Mouse (Mus musculus) frontal cortex, postnatal 10 days (tissue): ENCODE measurements at regions not wholly inside any gene's neighbourhood (a gene's known extent, or its start where the extent isn't known, plus 50 kb on each side); places are given as distances from the start of the nearest gene placed in this dataset.
A peak's percentile ranks its signal among the peaks of the same experiment; 100 is the strongest.
"Not testable (repeated sequence)": the region's sequence is repeated elsewhere in the genome, so short reads cannot be mapped to it uniquely, and the experiment has no call there.

Source experiments
- DNase-seq, 2 experiments: peaks; one replicate each; pipeline ENCODE4 v3.0.0; 2022; ENCODE audit warnings: low spot score in 2 of 2, mixed read lengths in 1 of 2

DNA sequence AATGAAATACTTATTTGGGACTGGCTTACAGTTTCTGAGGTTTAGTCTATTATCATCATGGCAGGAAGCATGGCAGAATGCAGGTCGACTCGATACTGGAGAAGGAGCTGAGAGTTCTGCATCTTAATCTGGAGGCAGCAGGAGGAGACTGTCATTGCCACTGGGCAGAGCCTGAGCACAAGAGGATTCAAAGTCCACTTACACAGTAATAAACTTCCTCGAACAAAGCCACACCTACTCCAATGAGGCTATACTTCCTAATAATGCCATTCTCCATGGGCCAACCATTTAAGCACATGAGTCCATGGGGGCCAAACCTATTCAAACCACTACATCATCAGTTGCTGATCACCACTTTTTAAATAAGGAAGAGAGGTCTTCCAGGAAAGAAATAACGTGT is 393.5 kb downstream of the Gja1 start:
- no peak for DNase-seq

DNA sequence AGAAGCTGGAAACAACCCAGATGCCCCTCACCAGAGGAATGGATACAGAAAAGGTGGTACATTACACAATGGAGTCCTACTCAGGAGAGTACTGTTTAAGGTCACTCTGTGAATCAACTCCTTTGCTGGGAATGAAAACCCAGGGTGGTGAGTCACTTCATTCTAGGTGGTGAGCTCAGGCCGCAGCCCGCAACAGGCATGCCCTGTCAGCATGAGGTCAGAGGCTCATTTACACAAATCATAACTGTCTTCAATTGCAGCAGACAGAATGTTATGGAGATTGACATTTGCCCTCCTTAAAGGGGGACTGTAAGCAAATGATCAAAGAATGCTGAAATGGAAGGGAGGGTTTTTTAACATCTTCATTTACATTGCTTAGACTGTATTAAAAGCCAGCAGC is 405.1 kb downstream of the Gja1 start:
- no peak for DNase-seq

DNA sequence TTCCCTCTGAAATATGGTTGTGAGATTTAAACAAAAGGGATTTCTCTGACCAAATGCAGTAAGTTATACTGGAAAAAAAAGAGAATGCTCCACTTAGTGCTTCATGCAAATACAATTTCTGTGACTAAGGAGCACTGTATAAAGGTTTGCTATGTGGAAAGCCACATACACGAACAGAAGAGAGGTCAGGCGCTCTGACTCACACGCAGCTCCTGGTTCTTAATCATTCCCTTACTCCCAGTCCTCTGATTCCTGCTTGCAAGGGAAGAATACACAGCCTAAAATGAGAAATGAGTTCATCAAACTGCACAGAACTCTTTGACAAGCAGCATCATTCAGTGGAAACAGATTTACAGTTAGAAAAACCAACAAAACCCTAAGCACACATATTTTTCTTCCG is 406.8 kb downstream of the Gja1 start:
- no peak for DNase-seq

DNA sequence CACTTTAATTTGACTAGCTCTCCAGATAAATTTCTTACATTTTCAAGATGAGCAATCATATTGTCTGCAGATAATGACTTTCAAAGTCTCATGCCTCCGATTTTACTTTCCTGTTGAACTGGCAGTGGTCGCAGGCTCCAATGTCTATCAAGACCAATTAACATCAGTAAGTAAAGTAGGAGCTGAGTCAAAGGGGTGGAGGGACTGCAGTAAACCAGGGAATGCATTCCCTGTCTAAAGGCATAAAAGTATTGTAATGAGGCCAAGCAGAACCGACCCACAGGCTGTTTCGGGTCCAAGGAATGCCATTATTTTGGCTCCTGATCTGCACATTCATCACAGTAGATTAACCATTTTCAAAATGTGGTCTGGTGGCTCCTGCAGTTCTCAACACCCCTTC is 411.0 kb downstream of the Gja1 start:
- no peak for DNase-seq

DNA sequence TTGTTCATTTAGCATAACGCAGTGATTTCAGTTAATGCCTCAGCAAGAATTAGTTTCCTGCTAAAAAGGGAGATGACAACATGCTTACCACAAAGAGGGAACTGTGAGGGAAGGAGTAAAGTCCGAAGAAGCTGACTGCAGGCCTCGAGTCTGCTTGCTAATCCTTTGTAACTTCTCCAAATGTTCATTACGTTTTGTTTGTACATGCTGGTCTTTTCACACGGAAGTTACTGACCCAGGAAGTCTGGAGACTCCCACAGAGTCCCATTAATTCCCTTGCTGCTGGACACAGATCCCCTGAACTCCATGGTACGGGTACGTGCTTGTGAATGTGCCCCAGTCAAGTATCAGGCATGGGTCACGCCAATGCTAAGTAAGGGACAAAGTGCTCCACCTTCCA is 415.9 kb downstream of the Gja1 start:
- no peak for DNase-seq

DNA sequence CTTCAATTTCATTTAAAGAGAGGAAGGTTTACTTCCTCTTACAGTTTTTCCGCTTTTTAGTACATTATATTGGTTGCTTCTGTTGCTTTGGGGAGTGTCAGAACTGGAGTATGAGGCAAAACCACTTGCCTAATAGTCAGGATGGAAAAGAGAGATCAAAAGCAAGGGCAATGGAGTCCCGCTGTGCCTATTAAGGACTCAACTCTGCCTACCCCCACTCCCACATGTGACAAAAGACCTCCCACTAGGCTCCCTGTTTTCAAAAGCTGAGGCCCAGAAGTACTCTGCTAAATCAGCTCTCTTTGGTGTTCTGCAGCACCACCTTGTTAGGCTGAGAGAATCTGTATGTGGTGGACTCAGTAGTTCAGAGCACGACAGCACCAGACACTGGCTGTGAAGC is 418.3 kb downstream of the Gja1 start:
- DNase-seq = no peak

DNA sequence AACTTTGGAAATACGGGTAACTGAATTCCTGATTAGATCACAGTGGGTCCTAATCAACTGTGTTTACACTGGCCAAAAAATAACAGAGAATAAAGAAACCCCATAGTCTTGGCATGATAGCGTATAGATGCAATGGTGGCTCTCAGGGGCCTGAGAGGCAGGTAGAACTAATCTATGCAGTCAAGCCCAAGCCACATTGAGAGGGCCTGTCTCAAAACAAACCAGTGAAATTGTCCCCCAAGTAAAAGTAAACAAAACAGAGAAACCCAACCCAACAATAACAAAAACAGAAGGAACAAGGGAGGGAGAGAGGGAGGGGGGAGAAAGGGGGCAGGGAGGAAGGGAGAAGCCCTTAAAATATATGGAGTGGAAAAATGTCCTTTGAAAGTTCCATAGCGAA is 422.2 kb downstream of the Gja1 start:
- no peak for DNase-seq

DNA sequence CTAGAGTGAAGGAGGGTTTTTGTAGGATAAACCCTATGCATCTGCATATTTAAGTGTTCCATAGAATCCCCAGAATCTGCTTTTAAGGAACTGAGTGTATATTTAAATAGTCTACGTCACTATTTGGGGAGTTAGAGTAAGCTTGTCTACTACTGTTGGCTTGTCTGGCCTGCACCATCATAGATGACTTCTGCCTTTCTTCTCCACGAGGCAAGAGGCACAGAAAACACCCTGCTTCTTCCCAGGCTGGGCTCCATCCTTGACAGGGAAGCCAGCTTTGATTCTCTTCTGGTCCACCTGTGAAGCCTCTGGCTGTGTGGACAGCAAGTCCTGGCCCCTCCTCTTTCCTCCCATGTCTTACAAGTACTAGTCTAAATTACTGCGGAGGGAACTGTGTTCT is 422.6 kb downstream of the Gja1 start:
- no peak for DNase-seq

DNA sequence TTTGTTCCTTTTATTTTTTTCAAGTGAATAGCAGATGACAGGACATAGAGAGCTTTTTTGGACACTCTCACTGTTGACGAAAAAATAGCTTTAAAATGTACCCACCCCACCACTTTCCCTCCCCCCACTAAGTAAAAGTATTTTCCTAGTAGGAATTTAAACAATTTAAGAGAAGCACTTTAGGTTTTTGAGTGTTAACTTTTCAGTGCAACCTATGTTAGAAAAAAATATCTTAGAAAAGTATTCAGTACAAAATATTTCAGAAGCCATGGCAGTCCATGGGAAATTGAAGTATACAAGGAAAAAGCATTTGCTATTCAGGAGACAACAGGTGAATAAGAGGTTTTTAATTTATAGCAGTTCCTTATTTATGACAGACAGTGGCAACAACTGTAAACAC is 431.9 kb downstream of the Gja1 start:
- no peak for DNase-seq

DNA sequence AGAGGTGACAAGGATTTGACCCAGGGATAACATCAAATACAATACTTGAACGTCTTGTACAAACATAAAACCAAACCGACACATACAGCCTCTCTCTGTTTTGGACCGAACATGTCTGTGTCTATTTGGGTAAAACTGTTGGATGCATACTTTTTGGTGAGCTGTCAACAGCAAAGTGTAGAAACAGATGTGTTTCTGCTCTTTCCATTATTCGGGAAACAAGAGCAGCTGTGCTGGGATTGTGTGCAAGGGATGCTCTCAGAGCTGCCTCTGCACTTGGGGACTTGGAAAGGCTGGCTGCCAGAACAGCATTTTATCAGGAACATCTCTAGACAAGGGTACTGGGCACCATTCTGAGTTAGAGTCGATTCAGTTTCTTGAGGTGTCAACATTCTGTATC is 445.0 kb downstream of the Gja1 start:
- DNase-seq = no peak

DNA sequence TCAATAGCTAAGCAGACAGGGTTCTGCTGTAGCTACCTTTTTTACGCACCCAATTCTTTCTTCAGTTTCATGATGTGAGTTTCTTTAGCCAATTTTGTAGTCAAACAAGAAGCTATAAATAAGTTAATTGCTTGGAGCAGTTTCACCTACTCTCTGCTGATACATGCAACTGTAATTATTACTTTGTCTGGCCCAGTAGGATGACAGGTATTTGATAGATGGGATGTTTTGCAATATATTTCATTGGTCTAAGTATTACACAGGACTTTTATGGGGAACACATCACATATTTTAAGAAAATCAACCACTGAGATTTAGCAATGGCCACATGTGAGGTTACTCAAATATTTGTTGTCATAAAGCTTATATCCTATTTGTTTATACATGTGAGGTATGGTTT is 454.2 kb downstream of the Gja1 start:
- DNase-seq = no peak

DNA sequence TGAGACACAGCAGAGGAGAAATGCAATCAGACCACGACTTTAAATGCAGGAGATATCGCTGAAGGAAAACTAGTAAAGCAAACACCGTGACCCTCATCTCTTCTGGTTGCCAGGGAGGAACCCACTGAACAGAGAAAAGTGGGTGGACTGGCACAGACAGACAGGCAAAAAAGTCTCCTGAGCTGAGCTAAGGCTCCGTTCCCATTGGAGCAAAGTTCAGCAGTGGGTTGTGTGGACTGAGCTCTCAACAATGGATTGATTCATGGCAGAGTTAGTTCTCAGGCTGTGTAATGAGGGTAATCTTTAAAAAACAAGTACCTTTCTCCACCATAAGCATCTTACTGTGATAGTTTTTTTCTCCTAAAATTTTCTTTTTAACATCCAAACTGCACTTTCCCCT is 454.8 kb downstream of the Gja1 start:
- DNase-seq = peak in 1 of 2 experiments; percentile 6

DNA sequence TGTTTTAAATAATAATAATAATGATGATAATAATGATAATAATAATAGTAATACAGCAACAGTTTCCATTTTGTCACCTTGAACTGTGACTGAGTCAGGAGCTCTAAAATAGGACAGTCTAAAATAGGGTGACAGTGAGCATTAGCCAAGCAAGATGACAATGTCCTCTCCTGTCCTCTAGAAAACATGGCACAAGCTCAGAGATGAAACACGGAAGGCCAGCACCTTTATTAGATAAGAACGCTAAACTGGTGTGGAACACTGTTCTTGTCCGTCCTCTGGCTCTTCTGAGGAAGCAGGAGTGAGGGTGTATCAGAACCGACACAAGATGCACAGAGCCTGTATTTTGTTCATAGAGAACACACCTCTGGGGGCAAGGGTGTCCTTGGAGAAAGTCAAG is 459.0 kb downstream of the Gja1 start:
- no peak for DNase-seq

DNA sequence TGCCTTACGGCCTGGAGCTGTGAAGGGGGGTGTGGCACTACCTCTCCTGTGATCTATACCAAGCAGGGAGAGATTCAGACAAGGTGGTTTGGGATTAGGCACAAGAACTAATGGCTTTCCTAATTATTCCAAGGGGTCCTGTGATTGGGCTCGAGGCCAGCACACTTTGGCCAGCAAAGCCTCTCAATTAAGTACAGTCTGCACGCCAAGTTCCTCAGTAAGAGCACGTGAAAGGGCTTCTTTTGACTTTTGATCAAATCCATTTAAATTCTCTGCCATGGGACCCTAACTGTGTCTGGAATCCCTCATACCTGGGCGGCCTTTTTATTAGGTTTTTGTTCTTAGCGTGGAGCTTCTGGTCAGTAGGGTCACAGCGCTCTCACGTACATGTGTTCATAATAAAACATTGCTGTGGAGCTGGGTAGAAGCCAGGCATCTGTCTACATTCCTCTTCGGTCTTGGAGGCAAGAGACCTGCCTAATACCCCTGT is 461.9 kb downstream of the Gja1 start:
- peak; percentile 36 to 39 for DNase-seq

DNA sequence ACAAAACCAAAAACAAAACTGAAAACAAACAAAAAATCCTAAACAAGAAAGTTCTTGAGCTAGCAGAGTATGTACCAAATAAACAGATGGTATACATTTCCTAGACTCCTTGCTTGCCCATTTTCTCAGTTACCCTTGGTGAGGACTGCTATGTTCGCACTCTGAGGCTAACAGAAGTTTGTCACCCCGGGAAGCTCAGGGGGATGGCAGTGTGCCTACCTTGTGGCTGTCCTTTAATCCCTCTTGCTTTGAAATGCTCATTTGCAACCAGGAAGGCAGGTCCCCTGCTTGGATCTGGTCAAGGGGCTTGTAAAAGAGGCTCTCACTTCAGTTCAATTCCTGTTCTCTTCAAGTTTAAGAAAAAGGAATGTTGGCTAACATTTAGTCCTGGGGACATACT is 462.4 kb downstream of the Gja1 start:
- peak; percentile 29 to 35 for DNase-seq

DNA sequence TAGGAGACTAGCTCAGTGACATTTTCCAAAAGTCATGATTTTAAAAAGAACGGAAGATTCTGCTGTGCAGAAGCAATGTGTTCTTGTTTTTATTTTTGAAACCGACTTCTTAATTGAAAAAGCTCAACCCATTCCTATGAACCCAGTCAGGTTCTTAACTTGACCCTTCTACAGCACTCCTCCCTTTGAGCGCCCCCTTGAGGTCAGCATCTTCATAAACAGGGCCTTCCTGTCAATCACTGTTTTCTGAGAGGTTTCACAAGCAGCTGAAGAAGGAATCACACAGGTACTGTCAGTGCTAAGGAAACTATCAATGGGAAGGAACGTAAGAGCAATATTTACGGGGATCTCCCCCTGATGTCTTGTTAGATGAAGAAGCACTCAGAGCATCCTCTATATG is 463.6 kb downstream of the Gja1 start:
- DNase-seq = peak in 1 of 2 experiments; percentile 14

DNA sequence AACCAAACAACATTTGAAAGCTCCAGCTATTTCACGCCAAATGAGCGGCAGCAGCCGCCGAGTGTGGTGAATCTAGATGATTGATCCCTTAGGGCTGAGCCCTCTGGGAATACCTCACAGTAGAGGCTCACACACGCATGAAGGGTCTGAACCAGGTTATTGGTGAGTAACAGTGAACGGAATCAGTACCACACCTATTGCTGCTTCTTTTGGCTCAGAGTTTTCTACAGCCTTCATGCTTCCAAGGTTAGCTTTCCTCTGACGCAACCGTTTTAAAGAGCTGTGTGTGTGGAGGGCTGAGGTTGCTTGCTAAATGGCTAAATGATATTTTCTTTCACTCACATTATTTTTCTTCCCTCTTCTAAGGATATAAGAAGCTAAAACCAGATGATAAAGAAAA is 464.4 kb downstream of the Gja1 start:
- no peak for DNase-seq

DNA sequence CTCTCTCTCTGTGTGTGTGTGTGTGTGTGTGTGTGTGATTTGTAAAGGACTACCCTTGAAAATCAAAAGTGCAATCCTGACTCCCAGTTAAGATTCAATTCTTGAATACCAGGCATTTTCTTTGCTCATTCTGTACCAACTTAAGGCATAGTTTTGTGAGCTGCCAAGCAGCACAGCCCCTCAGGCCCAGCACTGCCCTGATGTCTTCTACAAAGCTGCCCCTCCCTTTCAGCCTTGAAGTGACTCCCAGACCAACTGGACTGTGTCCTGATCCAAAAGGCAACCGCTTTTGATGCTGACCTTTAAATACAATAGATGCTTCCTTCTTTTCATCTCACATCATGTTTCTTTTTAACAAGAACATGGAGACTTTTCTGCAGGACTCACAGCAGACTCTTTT is 464.8 kb downstream of the Gja1 start:
- no peak for DNase-seq

DNA sequence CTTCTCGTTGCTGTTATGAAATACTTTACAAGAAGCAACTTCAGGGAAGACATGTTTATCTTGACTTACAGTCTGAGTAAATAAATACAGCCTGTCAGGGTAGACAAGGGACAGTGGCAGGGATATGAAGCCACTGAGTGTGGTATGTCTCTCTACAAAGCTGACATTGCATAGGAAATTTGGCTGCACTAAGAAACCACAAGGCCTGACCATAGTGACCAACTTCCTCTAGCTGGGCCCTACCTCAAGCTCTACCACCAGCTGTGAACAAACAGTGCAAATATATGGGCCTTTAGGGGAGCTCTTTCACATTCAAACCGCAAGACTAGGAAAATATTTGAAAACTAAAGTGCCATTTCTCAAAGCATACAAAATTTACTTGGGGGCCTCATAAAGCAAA is 475.4 kb downstream of the Gja1 start:
- DNase-seq = no peak

DNA sequence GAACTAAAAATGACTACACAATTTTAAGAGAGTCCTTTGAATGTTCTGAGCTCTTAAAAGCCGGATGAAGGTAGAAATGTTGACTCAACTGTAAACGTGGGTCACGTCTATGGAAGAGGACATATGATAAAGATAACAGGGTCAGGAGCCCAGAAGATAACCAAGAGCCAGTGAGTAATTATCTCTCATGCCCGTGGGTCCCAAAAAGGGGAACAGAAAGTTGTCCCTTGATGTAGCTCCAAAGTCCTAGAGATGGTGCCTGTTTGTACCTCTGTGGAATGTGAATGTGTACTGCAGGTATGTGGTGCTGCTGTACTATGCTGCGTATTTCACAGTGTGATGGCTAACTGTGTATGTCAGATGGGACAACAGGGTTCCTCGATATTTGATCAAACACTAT is 479.1 kb downstream of the Gja1 start:
- no peak for DNase-seq

DNA sequence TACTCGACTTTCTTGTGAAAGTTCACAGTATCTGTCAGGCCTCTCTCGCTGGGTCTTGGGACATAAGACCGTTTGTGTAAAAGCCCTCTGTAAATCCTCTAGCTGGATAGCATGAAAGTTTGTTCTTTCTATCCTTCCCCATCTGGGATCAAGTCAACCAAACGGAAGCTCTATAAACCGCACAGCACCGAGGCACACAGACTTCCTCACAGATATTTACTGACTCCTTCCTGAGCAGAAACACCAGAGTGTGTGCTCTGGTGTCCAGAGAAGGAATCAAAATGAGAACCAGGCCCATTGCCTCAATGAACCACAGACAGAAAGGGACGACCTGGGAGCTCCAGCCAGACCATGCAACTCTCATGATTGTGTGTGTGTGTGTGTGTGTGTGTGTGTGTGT is 502.6 kb downstream of the Gja1 start:
- DNase-seq = no peak

DNA sequence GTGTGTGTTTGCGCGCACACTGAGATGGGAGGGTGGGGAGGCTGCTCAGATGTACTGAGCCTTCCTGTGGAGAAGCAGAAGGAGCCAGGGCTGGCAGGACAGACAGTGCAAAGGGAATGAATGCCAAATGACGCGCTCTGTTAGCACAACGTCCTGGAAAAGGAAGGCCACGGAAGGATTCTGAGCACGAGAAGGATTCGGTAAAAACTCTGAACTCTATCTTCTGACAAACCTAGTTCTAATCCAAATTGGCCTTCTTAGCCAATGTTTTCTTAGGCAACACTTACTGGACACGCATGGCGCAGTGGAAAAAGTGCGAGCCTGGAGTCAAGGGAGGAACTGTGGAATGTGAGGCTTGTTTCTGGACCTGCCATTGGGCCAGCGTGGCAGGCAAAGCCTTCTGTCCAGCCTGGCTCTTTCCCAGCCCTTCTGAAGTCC is 503.0 kb downstream of the Gja1 start:
- no peak for DNase-seq

DNA sequence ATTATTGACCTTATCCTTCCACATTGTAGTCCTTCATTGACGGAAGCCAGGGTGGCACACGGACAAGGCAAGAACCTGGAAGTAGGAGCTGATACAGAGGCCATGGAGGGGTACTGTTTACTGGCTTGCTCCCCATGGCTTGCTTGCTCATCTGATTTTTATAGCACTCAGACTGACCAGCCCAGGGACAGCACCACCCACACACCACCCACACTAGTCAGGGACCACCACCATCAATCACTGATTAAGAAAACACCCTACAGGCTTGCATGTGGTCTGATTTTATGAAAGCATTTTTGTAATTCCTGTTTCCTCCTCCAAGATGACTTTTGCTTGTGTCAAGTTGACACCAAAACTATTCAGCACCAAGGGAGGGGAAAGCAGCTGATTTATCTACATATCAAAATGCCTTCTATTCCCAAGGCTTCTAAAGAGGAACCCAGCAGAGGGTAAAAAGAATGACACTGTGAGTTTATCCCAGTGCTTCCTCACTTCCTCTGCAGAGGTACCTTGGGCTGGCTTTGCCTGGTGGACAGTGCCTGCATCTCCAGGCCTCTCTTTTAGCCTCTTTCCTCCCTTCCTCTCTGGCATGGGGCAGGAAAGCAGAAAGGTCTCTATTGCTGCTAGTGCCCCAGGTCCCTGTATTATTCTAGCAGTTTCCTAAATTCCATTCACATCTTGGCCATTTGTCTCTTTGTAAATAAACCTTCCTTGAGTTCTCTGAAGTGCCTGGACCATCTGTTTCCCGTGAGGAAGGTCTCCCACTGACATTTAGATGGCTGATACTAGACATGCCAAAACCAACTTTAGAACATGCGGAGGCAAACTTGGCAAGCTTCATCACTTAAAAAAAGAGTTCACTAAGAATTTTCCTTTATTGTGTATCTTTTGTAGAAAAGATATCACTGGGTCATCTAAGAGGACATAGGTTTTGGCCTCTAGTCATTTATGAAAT is 507.6 kb downstream of the Gja1 start:
- DNase-seq = no peak

DNA sequence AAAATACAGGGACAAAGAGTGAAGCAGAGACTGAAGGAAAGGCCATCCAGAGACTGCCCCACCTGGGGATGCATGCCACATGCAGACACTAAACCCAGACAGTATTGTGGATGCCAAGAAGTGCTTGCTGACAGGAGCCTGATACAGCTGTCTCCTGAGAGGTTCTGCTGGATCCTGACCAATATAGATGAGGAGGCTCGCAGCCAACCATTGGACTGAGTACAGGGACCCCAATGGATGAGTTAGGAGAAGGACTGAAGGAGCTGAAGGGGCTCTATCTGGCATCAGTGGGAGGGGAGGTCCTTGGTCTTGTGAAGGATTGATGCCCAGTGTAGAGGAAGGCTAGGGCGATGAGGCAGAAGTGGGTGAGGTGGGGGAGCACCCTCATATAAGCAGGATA is 514.4 kb downstream of the Gja1 start:
- DNase-seq = not testable (repeated sequence)
